ENCODE assay signal across 8 mouse cellular contexts in genomic region chr3:144399358-144400096, GRCm38 (mm10).
DNase-seq lines count a peak whose midpoint lies in the region; ATAC-seq and TF ChIP-seq lines count a peak whose summit lies in the region.

No protein-coding gene starts in this region.

- no peaks in the 10 kb centered on the region for H3K9me3 ChIP-seq in heart, embryonic 13.5 days
- no peaks in the 10 kb centered on the region for H3K9me3 ChIP-seq in kidney, postnatal 0 days (replicated peaks; ENCODE audit: low read length)
- H3K9me3 ChIP-seq in stomach, embryonic 14.5 days (ENCODE audit: control insufficient read depth, low read depth, low read length), result no peaks in the 10 kb centered on the region

- 36% methylated on average over 21 of the region's 21 CpGs for WGBS in heart, embryonic 13.5 days
- 36% methylated on average over 21 of the region's 21 CpGs for WGBS in kidney, postnatal 0 days
- 40% methylated on average over 21 of the region's 21 CpGs for WGBS in liver, adult 2 months
- WGBS in stomach, embryonic 14.5 days, result 43% methylated on average over 21 of the region's 21 CpGs

- ATAC-seq in heart, embryonic 13.5 days (ENCODE audit: extremely low read depth, insufficient number of reproducible peaks, low FRiP score, low TSS enrichment), result no peak
- ATAC-seq in kidney, postnatal 0 days (replicated peaks; ENCODE audit: low FRiP score, low read depth), result peak; percentile 81
- ATAC-seq in stomach, embryonic 14.5 days (ENCODE audit: insufficient number of reproducible peaks, insufficient read depth, low FRiP score, low read depth), result peak; percentile 61; the same call in 1 of the 2 replicates

- peak overlapping the region; percentile 15; the same call in 1 of the 2 replicates for H3K4me3 ChIP-seq in heart, embryonic 13.5 days
- 0 out of 2 replicates have a peak overlapping the region, but pooled peaks have one; percentile 3 for H3K4me3 ChIP-seq in kidney, postnatal 0 days (replicated peaks; ENCODE audit: low read depth, low read length)
- no peak overlapping the region for H3K4me3 ChIP-seq in liver, adult 2 months (ENCODE audit: insufficient read depth, low read depth, low read length)
- H3K4me3 ChIP-seq in stomach, embryonic 14.5 days (ENCODE audit: low read depth, low read length), result no peak overlapping the region

- peak overlapping the region; percentile 76 for H3K27ac ChIP-seq in heart, embryonic 13.5 days (replicated peaks)
- no peak overlapping the region for H3K27ac ChIP-seq in kidney, postnatal 0 days
- H3K27ac ChIP-seq in liver, adult 2 months (replicated peaks; ENCODE audit: insufficient read depth, low read depth, low read length), result peak overlapping the region; percentile 3; the same call in 1 of the 2 replicates
- H3K27ac ChIP-seq in stomach, embryonic 14.5 days (ENCODE audit: low read length), result no peak overlapping the region

- H3K4me2 ChIP-seq in heart, embryonic 13.5 days, result peak overlapping the region; percentile 55
- H3K4me2 ChIP-seq in kidney, postnatal 0 days (ENCODE audit: low read length), result peak overlapping the region; percentile 44
- peak overlapping the region; percentile 40; the same call in 1 of the 2 replicates for H3K4me2 ChIP-seq in stomach, embryonic 14.5 days (replicated peaks; ENCODE audit: low read depth, low read length)

- peaks cover 29% of the 10 kb centered on the region for H3K4me1 ChIP-seq in heart, embryonic 13.5 days
- H3K4me1 ChIP-seq in kidney, postnatal 0 days (replicated peaks; ENCODE audit: insufficient read depth, low read length), result no peaks in the 10 kb centered on the region
- no peaks in the 10 kb centered on the region for H3K4me1 ChIP-seq in liver, adult 2 months (ENCODE audit: control insufficient read depth, insufficient read depth, low read length)
- no peaks in the 10 kb centered on the region for H3K4me1 ChIP-seq in stomach, embryonic 14.5 days (ENCODE audit: control insufficient read depth, insufficient read depth, low read length)

- peak; percentile 95 for TF ChIP-seq CTCF in kidney, postnatal 0 days (IDR thresholded peaks at IDR 0.05; ENCODE audit: low read depth)
- TF ChIP-seq CTCF in liver, adult 2 months (IDR thresholded peaks at IDR 0.05; ENCODE audit: low read depth, low read length), result peak; percentile 96

- DNase-seq in CD4-positive helper T cell, adult 2 months (ENCODE audit: low read depth, low spot score), result peak; percentile 64
- DNase-seq in brain, embryonic 18.5 days (ENCODE audit: low read depth, low spot score), result peak; percentile 63
- DNase-seq in fat pad, adult 2 months (ENCODE audit: extremely low read depth, low read depth, low spot score), result peak; percentile 14
- DNase-seq in kidney, postnatal 0 days (ENCODE audit: low spot score), result peak; percentile 92
- peak; percentile 43 for DNase-seq in liver, adult 2 months (ENCODE audit: extremely low read depth, low read depth, low spot score)
- DNase-seq in natural killer cell, adult 2 months (ENCODE audit: low spot score in 2 of 2), result peak; percentile 76

- peak overlapping the region; percentile 15; the same call in 1 of the 2 replicates for H3K9ac ChIP-seq in heart, embryonic 13.5 days
- H3K9ac ChIP-seq in kidney, postnatal 0 days (ENCODE audit: low read depth, low read length), result no peak overlapping the region
- H3K9ac ChIP-seq in liver, adult 2 months (ENCODE audit: low read depth, low read length), result no peak overlapping the region
- H3K9ac ChIP-seq in stomach, embryonic 14.5 days (replicated peaks; ENCODE audit: low read depth, low read length), result no peak overlapping the region

- H3K36me3 ChIP-seq in heart, embryonic 13.5 days, result no peaks in the 10 kb centered on the region
- no peaks in the 10 kb centered on the region for H3K36me3 ChIP-seq in kidney, postnatal 0 days (ENCODE audit: insufficient read depth, low read length)
- H3K36me3 ChIP-seq in liver, adult 2 months (ENCODE audit: control insufficient read depth, insufficient read depth, low read length), result no peaks in the 10 kb centered on the region
- H3K36me3 ChIP-seq in stomach, embryonic 14.5 days (ENCODE audit: control insufficient read depth, insufficient read depth, low read length), result no peaks in the 10 kb centered on the region

- H3K27me3 ChIP-seq in heart, embryonic 13.5 days (replicated peaks), result no peaks in the 10 kb centered on the region
- H3K27me3 ChIP-seq in kidney, postnatal 0 days (ENCODE audit: insufficient read depth, low read length), result no peaks in the 10 kb centered on the region
- no peaks in the 10 kb centered on the region for H3K27me3 ChIP-seq in liver, adult 2 months (ENCODE audit: control insufficient read depth, insufficient read depth, low read length)
- H3K27me3 ChIP-seq in stomach, embryonic 14.5 days (ENCODE audit: control insufficient read depth, insufficient read depth, low read length), result no peaks in the 10 kb centered on the region

- no peak for TF ChIP-seq POLR2A in liver, adult 2 months (IDR thresholded peaks at IDR 0.05; ENCODE audit: extremely low read depth, insufficient read depth, low read length)

- H3K79me2 ChIP-seq in liver, adult 2 months (ENCODE audit: control insufficient read depth, insufficient read depth, low read length), result no peaks in the 10 kb centered on the region

Comparison
In these comparisons a context has a peak if more than half of its experiments do, and no peak if none do; other contexts are left out.
1. DNase-seq: peak in every context shown above with its lines; median percentile 92 in kidney, postnatal 0 days; 76 in natural killer cell, adult 2 months; 64 in CD4-positive helper T cell, adult 2 months; 63 in brain, embryonic 18.5 days; 43 in liver, adult 2 months; 14 in fat pad, adult 2 months.
2. H3K27ac ChIP-seq: peak in heart, embryonic 13.5 days (single experiment) and liver, adult 2 months (single experiment); none in kidney, postnatal 0 days (single experiment) and stomach, embryonic 14.5 days (single experiment).
3. H3K4me3 ChIP-seq: peak in heart, embryonic 13.5 days (single experiment) and kidney, postnatal 0 days (single experiment); none in liver, adult 2 months (single experiment) and stomach, embryonic 14.5 days (single experiment).
4. Peak in every context shown above with its lines, with median percentiles within 50 percentile points of each other: H3K4me2 ChIP-seq.